Mouse (Mus musculus) ES-Bruce4 (cell line): ENCODE results near the gene Rheb.

Experiments
- CTCF ChIP-seq: IDR thresholded peaks from one replicate; pipeline ENCODE4 v1.8.1; 2011; ENCODE audit warnings: low read depth, low read length
- POLR2A ChIP-seq: IDR thresholded peaks from one replicate; pipeline ENCODE4 v1.8.1; 2011; ENCODE audit warnings: low read length; ENCODE audit not compliant: insufficient read depth

DNA sequence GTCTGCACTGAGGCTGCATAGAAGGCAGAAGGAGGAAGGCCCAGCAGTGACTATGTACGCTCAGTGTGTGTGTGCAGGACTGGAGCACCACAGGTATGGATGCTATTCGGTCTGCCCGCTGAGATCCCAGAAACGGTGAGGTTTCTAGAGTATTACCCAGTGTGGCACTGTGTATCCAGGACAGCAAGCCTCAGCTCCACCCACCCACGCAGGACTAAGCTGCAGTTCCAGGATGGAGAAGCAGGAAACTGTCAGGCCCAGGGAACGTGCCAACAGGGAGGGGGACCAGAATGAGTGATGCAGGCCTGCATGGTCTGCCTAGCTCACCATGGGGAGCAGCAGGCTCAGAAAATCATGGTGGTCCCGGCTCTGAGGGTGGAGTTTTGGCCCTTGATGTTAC is 49.5 kb downstream of the Rheb start:
- TF ChIP-seq POLR2A (no peak), CTCF (no peak)
